Mouse (Mus musculus): Measurements from ENCODE around the gene Foxo1. TPM values are rescaled to one million over a fixed set of nuclear protein-coding genes. Genes with fewer than 3 reads are reported as not detected.

The Foxo1 gene
- polyA plus RNA-seq, 1 experiment from 2014 or later = 7.8 TPM

- H3K4me2 ChIP-seq (replicated peaks; ENCODE audit: low read depth, low read length) = no peak overlapping the region
- no peak for ATAC-seq (ENCODE audit: low FRiP score, low TSS enrichment)
- 81% methylated on average over 8 of the region's 8 CpGs for WGBS
Measured at GRCm38 (mm10) chr3:52272376-52272865, 4.3 kb downstream of the Foxo1 start.

GRCm38 (mm10) chr3:52274475-52274874 lies 6.3 kb downstream of the Foxo1 start:
- Histone ChIP-seq H3K4me3 (ENCODE audit: low read length) (no peak overlapping the region), H3K4me2 (replicated peaks; ENCODE audit: low read depth, low read length) (no peak overlapping the region), H3K9me3 (ENCODE audit: control insufficient read depth, low read length) (no peaks in the 10 kb centered on the region), H3K9ac (ENCODE audit: low read depth, low read length) (no peak overlapping the region), H3K36me3 (ENCODE audit: control insufficient read depth, insufficient read depth, low read length) (no peaks in the 10 kb centered on the region), H3K4me1 (ENCODE audit: control insufficient read depth, insufficient read depth, low read length) (peaks cover 7% of the 10 kb centered on the region), H3K27ac (ENCODE audit: low read depth, low read length) (no peak overlapping the region), H3K27me3 (ENCODE audit: control insufficient read depth, insufficient read depth, low read length) (no peaks in the 10 kb centered on the region)
- no peak for ATAC-seq (ENCODE audit: low FRiP score, low TSS enrichment)

More at GRCm38 (mm10) chr3:52272376-52272865, 4.3 kb downstream of the Foxo1 start:
- H3K27ac ChIP-seq (ENCODE audit: low read depth, low read length) = no peak overlapping the region
- H3K9ac ChIP-seq (ENCODE audit: low read depth, low read length) = no peak overlapping the region
- H3K4me3 ChIP-seq (ENCODE audit: low read length) = no peak overlapping the region
- H3K9me3 ChIP-seq (ENCODE audit: control insufficient read depth, low read length) = no peaks in the 10 kb centered on the region
- no peaks in the 10 kb centered on the region for H3K36me3 ChIP-seq (ENCODE audit: control insufficient read depth, insufficient read depth, low read length)
- no peaks in the 10 kb centered on the region for H3K27me3 ChIP-seq (ENCODE audit: control insufficient read depth, insufficient read depth, low read length)
- peaks cover 7% of the 10 kb centered on the region for H3K4me1 ChIP-seq (ENCODE audit: control insufficient read depth, insufficient read depth, low read length)

GRCm38 (mm10) chr3:52275037-52275555 lies 7.0 kb downstream of the Foxo1 start:
- H3K27ac ChIP-seq (ENCODE audit: low read depth, low read length) = no peak overlapping the region
- H3K36me3 ChIP-seq (ENCODE audit: control insufficient read depth, insufficient read depth, low read length) = no peaks in the 10 kb centered on the region
- no peak for ATAC-seq (ENCODE audit: low FRiP score, low TSS enrichment)
- no peaks in the 10 kb centered on the region for H3K27me3 ChIP-seq (ENCODE audit: control insufficient read depth, insufficient read depth, low read length)
- no peak overlapping the region for H3K4me3 ChIP-seq (ENCODE audit: low read length)
- peaks cover 6% of the 10 kb centered on the region for H3K4me1 ChIP-seq (ENCODE audit: control insufficient read depth, insufficient read depth, low read length)
- H3K4me2 ChIP-seq (replicated peaks; ENCODE audit: low read depth, low read length) = no peak overlapping the region
- no peak overlapping the region for H3K9ac ChIP-seq (ENCODE audit: low read depth, low read length)
- 88% methylated on average over 9 of the region's 9 CpGs for WGBS
- no peaks in the 10 kb centered on the region for H3K9me3 ChIP-seq (ENCODE audit: control insufficient read depth, low read length)

- Histone ChIP-seq H3K9me3 (ENCODE audit: control insufficient read depth, low read length) (no peaks in the 10 kb centered on the region), H3K27me3 (ENCODE audit: control insufficient read depth, insufficient read depth, low read length) (no peaks in the 10 kb centered on the region), H3K4me2 (replicated peaks; ENCODE audit: low read depth, low read length) (no peak overlapping the region), H3K4me3 (ENCODE audit: low read length) (no peak overlapping the region), H3K36me3 (ENCODE audit: control insufficient read depth, insufficient read depth, low read length) (no peaks in the 10 kb centered on the region), H3K4me1 (ENCODE audit: control insufficient read depth, insufficient read depth, low read length) (no peaks in the 10 kb centered on the region), H3K27ac (ENCODE audit: low read depth, low read length) (no peak overlapping the region), H3K9ac (ENCODE audit: low read depth, low read length) (no peak overlapping the region)
- ATAC-seq (ENCODE audit: low FRiP score, low TSS enrichment) = no peak
- 95% methylated on average over 1 of the region's 1 CpGs for WGBS
Measured at GRCm38 (mm10) chr3:52280681-52281080, 12.5 kb downstream of the Foxo1 start.

- Histone ChIP-seq H3K27me3 (ENCODE audit: control insufficient read depth, insufficient read depth, low read length) (no peaks in the 10 kb centered on the region), H3K9me3 (ENCODE audit: control insufficient read depth, low read length) (no peaks in the 10 kb centered on the region), H3K36me3 (ENCODE audit: control insufficient read depth, insufficient read depth, low read length) (no peaks in the 10 kb centered on the region), H3K4me3 (ENCODE audit: low read length) (no peak overlapping the region), H3K27ac (ENCODE audit: low read depth, low read length) (no peak overlapping the region), H3K4me1 (ENCODE audit: control insufficient read depth, insufficient read depth, low read length) (no peaks in the 10 kb centered on the region), H3K9ac (ENCODE audit: low read depth, low read length) (no peak overlapping the region), H3K4me2 (replicated peaks; ENCODE audit: low read depth, low read length) (no peak overlapping the region)
- no peak for ATAC-seq (ENCODE audit: low FRiP score, low TSS enrichment)
- 57% methylated on average over 3 of the region's 3 CpGs for WGBS
Measured at GRCm38 (mm10) chr3:52281882-52282281, 13.7 kb downstream of the Foxo1 start.

GRCm38 (mm10) chr3:52282369-52282768 lies 14.2 kb downstream of the Foxo1 start:
- Histone ChIP-seq H3K9ac (ENCODE audit: low read depth, low read length) (no peak overlapping the region), H3K27me3 (ENCODE audit: control insufficient read depth, insufficient read depth, low read length) (no peaks in the 10 kb centered on the region), H3K4me1 (ENCODE audit: control insufficient read depth, insufficient read depth, low read length) (no peaks in the 10 kb centered on the region), H3K36me3 (ENCODE audit: control insufficient read depth, insufficient read depth, low read length) (no peaks in the 10 kb centered on the region), H3K4me2 (replicated peaks; ENCODE audit: low read depth, low read length) (no peak overlapping the region), H3K4me3 (ENCODE audit: low read length) (no peak overlapping the region), H3K9me3 (ENCODE audit: control insufficient read depth, low read length) (no peaks in the 10 kb centered on the region), H3K27ac (ENCODE audit: low read depth, low read length) (no peak overlapping the region)
- WGBS = 56% methylated on average over 2 of the region's 2 CpGs
- ATAC-seq (ENCODE audit: low FRiP score, low TSS enrichment) = no peak

GRCm38 (mm10) chr3:52283521-52283920 lies 15.4 kb downstream of the Foxo1 start:
- Histone ChIP-seq H3K27me3 (ENCODE audit: control insufficient read depth, insufficient read depth, low read length) (no peaks in the 10 kb centered on the region), H3K36me3 (ENCODE audit: control insufficient read depth, insufficient read depth, low read length) (no peaks in the 10 kb centered on the region), H3K4me1 (ENCODE audit: control insufficient read depth, insufficient read depth, low read length) (no peaks in the 10 kb centered on the region), H3K4me3 (ENCODE audit: low read length) (no peak overlapping the region), H3K9ac (ENCODE audit: low read depth, low read length) (no peak overlapping the region), H3K4me2 (replicated peaks; ENCODE audit: low read depth, low read length) (no peak overlapping the region), H3K27ac (ENCODE audit: low read depth, low read length) (no peak overlapping the region), H3K9me3 (ENCODE audit: control insufficient read depth, low read length) (no peaks in the 10 kb centered on the region)
- ATAC-seq (ENCODE audit: low FRiP score, low TSS enrichment) = no peak
- 90% methylated on average over 6 of the region's 6 CpGs for WGBS

- no peak overlapping the region for H3K9ac ChIP-seq (ENCODE audit: low read depth, low read length)
- H3K27me3 ChIP-seq (ENCODE audit: control insufficient read depth, insufficient read depth, low read length) = no peaks in the 10 kb centered on the region
- no peak overlapping the region for H3K27ac ChIP-seq (ENCODE audit: low read depth, low read length)
- no peak overlapping the region for H3K4me3 ChIP-seq (ENCODE audit: low read length)
- WGBS = 96% methylated on average over 2 of the region's 2 CpGs
- no peak overlapping the region for H3K4me2 ChIP-seq (replicated peaks; ENCODE audit: low read depth, low read length)
- no peaks in the 10 kb centered on the region for H3K36me3 ChIP-seq (ENCODE audit: control insufficient read depth, insufficient read depth, low read length)
- ATAC-seq (ENCODE audit: low FRiP score, low TSS enrichment) = no peak
- H3K9me3 ChIP-seq (ENCODE audit: control insufficient read depth, low read length) = no peaks in the 10 kb centered on the region
- peaks cover 18% of the 10 kb centered on the region for H3K4me1 ChIP-seq (ENCODE audit: control insufficient read depth, insufficient read depth, low read length)
Measured at GRCm38 (mm10) chr3:52290811-52291210, 22.7 kb downstream of the Foxo1 start.

GRCm38 (mm10) chr3:52292498-52292897 lies 24.4 kb downstream of the Foxo1 start:
- Histone ChIP-seq H3K27me3 (ENCODE audit: control insufficient read depth, insufficient read depth, low read length) (no peaks in the 10 kb centered on the region), H3K9ac (ENCODE audit: low read depth, low read length) (no peak overlapping the region), H3K36me3 (ENCODE audit: control insufficient read depth, insufficient read depth, low read length) (no peaks in the 10 kb centered on the region), H3K4me3 (ENCODE audit: low read length) (no peak overlapping the region), H3K27ac (ENCODE audit: low read depth, low read length) (no peak overlapping the region), H3K9me3 (ENCODE audit: control insufficient read depth, low read length) (no peaks in the 10 kb centered on the region), H3K4me2 (replicated peaks; ENCODE audit: low read depth, low read length) (no peak overlapping the region), H3K4me1 (ENCODE audit: control insufficient read depth, insufficient read depth, low read length) (peaks cover 18% of the 10 kb centered on the region)
- 71% methylated on average over 7 of the region's 7 CpGs for WGBS
- ATAC-seq (ENCODE audit: low FRiP score, low TSS enrichment) = no peak

Data from kidney, embryonic 14.5 days (tissue).